Mouse (Mus musculus): ENCODE measurements around the gene Duxf3.
"Not testable (repeated sequence)": the region's sequence is repeated elsewhere in the genome, so short reads cannot be mapped to it uniquely, and the experiment has no call there.

Gene Duxf3

GRCm38 (mm10) chr10:58223161-58223560 lies 9.3 kb downstream of the Duxf3 start:
- in situ Hi-C loops (cut with MboI) = not testable (repeated sequence)

- in situ Hi-C loops (cut with MboI) = not testable (repeated sequence)
Observed at GRCm38 (mm10) chr10:58221571-58221970, 10.9 kb downstream of the Duxf3 start.

GRCm38 (mm10) chr10:58220726-58221125 lies 11.7 kb downstream of the Duxf3 start:
- in situ Hi-C loops (cut with MboI) = no loop called here

GRCm38 (mm10) chr10:58217366-58217765 lies 15.1 kb downstream of the Duxf3 start:
- in situ Hi-C loops (cut with MboI) = no loop called here

DNA sequence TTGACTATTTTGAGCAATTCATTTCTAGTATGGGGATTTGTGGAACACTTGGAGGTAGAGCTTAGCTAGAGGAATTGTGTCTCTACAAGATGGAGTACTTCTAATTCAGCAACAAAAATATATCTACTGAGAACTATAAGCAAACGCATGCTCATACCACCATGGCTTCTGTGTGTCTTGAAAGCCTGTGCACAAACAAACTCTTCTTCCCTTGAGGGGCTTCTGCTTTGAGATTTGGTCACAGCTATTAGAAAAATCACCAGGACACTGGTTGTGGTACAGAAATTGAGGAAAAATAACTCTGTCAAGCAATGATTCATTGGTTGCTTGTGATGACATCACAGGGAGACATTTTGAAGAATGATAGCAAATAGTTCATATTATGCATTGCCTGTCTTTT lies 17.1 kb downstream of the Duxf3 start:
- in situ Hi-C loops (cut with MboI) = no loop called here

DNA sequence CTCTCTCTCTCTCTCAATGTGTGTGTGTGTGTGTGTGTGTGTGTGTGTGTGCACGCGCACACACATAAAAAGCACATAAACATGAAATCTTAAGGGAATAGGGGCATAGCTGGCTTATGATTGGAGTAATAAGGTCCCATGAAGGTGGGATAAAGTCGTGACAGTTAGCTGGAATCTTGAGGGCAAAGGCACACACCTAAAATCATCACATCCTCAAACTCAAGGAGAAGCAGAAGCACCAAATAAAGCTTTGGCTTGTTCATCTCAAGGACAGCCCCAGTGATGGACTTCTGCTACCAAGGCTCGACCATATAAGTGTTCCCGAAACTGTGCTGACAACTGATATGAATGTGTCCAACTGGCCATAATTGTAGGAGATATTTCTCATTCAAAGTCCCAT lies 17.5 kb downstream of the Duxf3 start:
- in situ Hi-C loops (cut with MboI) = no loop called here

DNA sequence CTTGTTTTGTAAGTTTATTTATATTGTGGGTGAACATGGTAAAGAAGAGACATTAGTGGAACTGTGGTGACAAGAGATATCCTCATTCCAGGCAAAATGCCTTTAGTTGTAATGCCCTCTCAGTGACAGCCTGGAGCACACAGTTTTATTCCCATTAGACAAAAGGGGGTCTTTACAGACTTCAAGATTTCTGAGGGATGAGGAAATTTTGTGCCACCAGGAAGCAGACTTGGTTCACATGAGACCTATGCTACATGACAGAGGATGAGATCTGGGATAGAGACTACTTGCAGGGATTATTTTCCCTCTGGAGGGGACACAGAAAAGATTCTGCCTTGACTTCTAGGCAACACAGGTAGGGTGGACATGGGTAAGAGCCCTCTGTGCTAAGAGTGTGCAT lies 18.0 kb downstream of the Duxf3 start:
- in situ Hi-C loops (cut with MboI) = no loop called here

DNA sequence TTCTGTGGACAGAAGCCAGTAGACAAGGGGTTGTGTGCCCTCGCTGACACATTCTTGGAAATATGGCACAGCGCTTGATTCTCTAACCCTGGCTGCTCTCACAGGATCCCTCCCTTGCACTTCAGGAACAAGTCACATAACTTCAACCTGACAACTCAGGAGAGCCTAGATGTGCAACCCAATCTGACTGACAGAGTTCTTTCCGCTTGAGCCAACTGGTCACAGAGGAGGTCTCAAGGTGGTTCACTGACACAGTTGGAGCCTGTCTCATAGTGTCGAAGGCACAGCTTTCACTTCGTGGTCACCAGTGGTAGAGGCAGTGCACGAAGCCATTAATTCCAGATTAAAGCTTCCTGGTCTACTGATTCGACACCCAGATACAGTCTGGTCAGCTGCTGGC lies 20.2 kb downstream of the Duxf3 start:
- in situ Hi-C loops (cut with MboI) = no loop called here

- in situ Hi-C loops (cut with MboI) = no loop called here
Observed at GRCm38 (mm10) chr10:58211213-58211612, 21.3 kb downstream of the Duxf3 start.

DNA sequence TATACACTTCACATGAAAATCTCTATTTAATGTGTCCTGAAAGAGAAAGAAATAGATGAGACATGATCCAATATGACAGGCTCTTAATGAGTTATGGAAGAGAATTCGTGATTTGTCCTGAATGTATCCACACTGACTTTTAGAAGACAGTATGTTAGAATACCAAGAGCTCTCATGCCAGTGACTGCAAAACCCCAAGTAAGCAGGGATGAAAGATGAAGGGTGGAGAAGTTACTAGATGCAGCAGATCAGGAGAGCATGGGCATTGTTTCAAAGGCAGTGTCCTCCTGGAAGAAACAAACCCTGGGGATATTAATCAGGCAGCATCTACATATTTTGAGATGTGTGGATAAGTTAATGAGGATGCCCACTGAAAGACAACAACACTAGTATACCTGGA lies 22.0 kb downstream of the Duxf3 start:
- in situ Hi-C loops (cut with MboI) = no loop called here

DNA sequence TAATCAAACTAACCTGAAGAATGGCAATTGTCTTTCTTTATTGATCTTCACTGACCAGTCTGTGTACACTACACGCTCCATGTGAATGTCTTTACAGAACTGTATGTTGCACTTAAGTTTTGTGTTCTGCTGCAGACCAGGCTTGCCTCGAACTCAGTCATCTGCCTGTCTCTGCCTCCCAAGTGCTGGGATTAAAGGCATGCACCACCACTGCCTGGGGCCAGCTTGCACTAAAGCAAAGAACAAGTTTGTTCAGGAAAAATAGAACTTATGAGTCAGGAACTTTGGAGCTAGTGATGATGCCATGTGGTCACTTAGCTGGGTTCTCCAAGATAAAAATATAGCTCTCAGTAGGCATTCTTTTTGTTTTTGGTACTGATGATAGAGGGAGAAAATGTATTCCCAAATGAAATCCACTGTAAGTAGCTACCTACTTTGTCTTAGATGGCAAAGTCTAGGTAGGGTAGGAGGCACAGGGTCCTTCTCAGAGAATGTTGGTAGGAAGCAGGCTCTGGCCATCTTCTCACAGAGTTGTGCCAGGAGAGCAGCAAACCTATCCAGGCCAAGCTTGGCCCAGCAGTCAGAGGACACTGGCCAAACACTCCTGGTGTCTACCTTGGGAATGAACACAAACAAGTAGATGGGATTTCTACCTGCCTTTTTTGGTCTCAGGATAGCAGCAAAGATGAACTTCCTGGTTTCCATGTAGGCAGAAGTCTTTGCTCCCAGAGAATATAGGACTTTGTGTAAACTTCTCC lies 22.6 kb downstream of the Duxf3 start:
- in situ Hi-C loops (cut with MboI) = no loop called here

DNA sequence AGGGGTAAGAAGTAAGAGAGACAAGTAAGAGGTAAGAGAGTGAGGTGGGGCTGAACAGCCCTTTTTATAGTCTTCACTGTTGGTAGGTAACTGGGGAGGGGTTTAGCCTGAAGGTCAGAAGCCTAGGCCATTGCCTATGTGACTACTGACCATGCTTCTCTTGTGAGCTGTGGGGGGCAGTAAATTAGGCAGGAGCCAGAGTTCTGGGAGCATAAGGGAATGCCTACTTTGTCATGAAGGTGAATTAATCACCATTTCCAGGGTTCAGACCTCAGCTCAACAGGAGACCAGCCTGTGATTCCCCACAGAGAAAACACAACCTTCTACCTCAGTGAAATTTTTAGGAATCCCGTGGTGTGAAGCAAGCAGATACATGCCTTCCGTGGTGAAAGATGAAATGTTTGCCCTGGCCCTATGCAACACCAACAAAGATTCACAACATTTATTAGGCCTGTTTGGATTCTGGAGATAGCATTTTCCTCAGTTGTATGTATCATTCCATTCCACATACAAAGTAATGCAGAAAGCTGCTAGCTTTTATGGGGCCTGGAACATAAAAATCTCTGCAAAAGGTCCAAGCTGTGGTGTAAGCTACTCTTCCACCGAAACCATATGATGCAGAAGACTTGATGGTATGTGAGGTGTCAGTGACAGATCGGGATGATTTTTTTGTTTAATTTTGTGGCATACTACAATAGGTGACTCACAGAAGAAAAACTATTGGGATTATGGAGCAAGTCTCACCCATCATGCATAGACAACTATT lies 25.7 kb downstream of the Duxf3 start:
- in situ Hi-C loops (cut with MboI) = no loop called here

DNA sequence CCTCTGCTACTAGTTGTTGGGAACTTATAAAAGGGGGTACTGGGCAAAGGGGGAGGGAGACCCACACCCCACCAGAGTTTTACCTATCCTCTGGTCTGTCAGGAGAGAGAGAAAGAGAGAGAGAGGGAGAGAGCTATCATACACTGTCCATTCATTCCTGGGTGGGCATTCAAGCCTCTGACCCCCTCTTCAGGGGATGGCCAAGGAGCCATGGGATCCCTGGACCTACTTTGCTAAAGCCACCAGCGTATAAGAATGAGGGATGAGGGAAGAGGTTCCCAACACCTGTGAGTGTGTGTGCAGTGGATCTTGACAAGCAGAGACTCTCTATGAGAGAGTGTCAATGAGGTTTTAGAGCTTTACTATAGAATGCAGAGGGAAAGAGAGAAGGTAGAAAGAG lies 26.5 kb downstream of the Duxf3 start:
- in situ Hi-C loops (cut with MboI) = no loop called here

Measured in mature B cell (primary cell).